In the genomic region with DNA sequence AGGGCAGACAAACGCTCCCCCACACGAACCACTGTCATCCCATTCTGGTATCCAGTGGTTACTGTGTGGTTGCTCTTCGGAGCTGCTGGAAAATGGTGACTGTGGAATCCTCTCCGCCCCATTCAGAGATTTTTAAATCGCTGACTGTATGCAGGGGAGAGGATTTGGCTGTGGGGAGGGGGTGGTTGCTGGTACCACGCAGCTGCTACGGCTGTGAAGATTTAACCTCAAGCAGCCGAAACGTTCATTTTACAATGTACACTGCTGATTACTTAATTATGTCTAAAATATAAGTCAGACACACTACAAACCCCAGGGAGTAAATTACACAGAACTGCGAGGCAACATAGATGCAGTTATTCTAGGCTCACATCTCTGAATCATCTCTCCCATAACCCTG, we compare ENCODE assay signal across 13 mouse cellular contexts.
"Had no signal": no experiment of that assay in that cellular context is flagged by ENCODE, and none has a peak within 500 bp of the region (broad histone marks: within the 10 kb centered on the region; RNA-seq: fewer than 3 reads in every experiment).

No protein-coding gene starts in this region.

- H3K4me1 ChIP-seq: kidney, embryonic 15.5 days; limb, embryonic 10.5 days; liver, embryonic 15.5 days had no signal

- DNase-seq: kidney, adult 2 months; kidney, postnatal 25 days; layer of hippocampus, adult 9-11 months; lung, adult 2 months; lung, postnatal 36 days; thymus, adult 2 months; thymus, postnatal 25 days had no signal

- H3K9me3 ChIP-seq: kidney, embryonic 15.5 days; limb, embryonic 10.5 days; liver, embryonic 15.5 days; midbrain, embryonic 13.5 days had no signal

- H3K27ac ChIP-seq: kidney, embryonic 15.5 days; limb, embryonic 10.5 days; liver, embryonic 15.5 days; midbrain, embryonic 13.5 days had no signal

- H3K27me3 ChIP-seq: kidney, embryonic 15.5 days; liver, embryonic 15.5 days had no signal

- H3K4me3 ChIP-seq: kidney, embryonic 15.5 days; limb, embryonic 10.5 days; liver, embryonic 15.5 days; midbrain, embryonic 13.5 days had no signal

- H3K9ac ChIP-seq: kidney, embryonic 15.5 days; liver, embryonic 15.5 days; midbrain, embryonic 13.5 days had no signal

- ATAC-seq: lung, postnatal 0 days; midbrain, embryonic 13.5 days had no signal

- H3K36me3 ChIP-seq: kidney, embryonic 15.5 days; limb, embryonic 10.5 days; liver, embryonic 15.5 days; midbrain, embryonic 13.5 days had no signal

- H3K4me2 ChIP-seq: kidney, embryonic 15.5 days; liver, embryonic 11.5 days; liver, embryonic 15.5 days; midbrain, embryonic 13.5 days had no signal
